Mouse (Mus musculus): ENCODE measurements at regions not wholly inside any gene's neighbourhood (a gene's known extent, or its start where the extent isn't known, plus 50 kb on each side); places are given as distances from the start of the nearest gene placed in this dataset.

DNA sequence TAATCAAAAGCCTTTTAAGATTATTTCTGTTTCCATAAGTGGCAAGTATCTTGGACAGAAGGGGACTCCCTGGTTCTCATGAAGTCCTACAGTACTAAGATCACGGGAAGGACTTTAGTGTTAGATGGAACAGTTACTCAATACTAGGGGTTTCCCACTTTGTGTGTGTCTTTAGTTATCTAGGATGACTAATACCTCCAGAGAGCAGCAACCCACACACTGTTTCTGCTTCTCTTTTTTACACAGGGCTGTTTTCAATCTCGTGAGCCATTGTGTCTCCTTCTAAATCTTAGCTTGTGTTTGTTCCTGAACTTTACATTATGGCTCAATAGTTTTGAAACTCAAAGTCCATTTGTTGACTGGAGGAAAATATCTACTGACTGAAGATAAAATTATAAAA lies 496.5 kb upstream of the Impg1 start:
- TF ChIP-seq CTCF (IDR thresholded peaks at IDR 0.05; ENCODE audit: low read depth, low read length) (no peak), POLR2A (IDR thresholded peaks at IDR 0.05; ENCODE audit: extremely low read depth, insufficient read depth, low read length) (no peak)

All from liver, adult 2 months (tissue).